Mouse (Mus musculus): ENCODE data around the gene Scgb1b20. TPM values are rescaled to one million over a fixed set of nuclear protein-coding genes. Genes with fewer than 3 reads are reported as not detected.
"Not testable (repeated sequence)": the region's sequence is repeated elsewhere in the genome, so short reads cannot be mapped to it uniquely, and the experiment has no call there.

Scgb1b20 gene
- polyA plus RNA-seq (2014; fragmentation: Nextera tagmentation; extraction: Ambion mirVana), result not detected in 2 replicates

GRCm38 (mm10) chr7:33372934-33373333, at the start of gene Scgb1b20:
TSS of gene Scgb1b20 (plus strand) at chr7:33373234.
- not testable (repeated sequence) for H3K4me3 ChIP-seq (ENCODE audit: control insufficient read depth in 1 of 2, insufficient read depth in 1 of 2, low read depth in 1 of 2, low read length in 2 of 2); H3K27ac ChIP-seq (replicated peaks in 1 of 2; ENCODE audit: control insufficient read depth in 1 of 2, insufficient read depth in 1 of 2, low read depth in 2 of 2, low read length in 2 of 2); H3K4me2 ChIP-seq (ENCODE audit: low read length); H3K4me1 ChIP-seq (ENCODE audit: control insufficient read depth in 2 of 2, insufficient read depth in 2 of 2, low read length in 2 of 2); H3K9me3 ChIP-seq (ENCODE audit: control insufficient read depth, low read length); H3K27me3 ChIP-seq (ENCODE audit: control insufficient read depth, insufficient read depth, low read length); H3K9ac ChIP-seq (ENCODE audit: low read length); ATAC-seq (ENCODE audit: insufficient number of reproducible peaks, insufficient read depth, low FRiP score, low read depth); H3K36me3 ChIP-seq (ENCODE audit: control insufficient read depth, insufficient read depth, low read length)
- WGBS, result 75% methylated on average over 4 of the region's 4 CpGs

DNA sequence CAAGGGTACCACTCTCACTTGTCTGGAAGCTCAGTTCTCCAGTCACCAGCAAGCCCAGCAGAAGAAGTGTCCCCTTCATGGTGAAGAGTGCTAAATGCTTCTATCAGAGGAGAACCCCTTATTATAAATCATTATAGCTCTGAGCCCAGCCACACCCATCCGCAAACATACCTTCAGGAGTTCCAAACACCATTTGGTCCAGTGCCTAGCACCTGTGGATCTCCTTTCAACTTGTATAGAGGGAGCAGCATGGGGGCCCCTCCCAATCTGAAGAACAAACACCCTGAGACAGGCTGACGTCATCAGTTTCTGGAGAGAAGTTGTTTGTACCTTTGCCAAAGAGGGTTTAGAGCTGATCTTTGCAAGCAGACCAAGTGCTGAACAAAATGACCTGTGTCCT, 6.8 kb upstream of the Scgb1b20 start, which contains the start of gene Scgb2b20:
Scgb2b20 (minus strand) TSS at position 101 of the 400 bp plus-strand sequence.
- H3K27me3 ChIP-seq (ENCODE audit: control insufficient read depth, insufficient read depth, low read length); H3K27ac ChIP-seq (replicated peaks in 1 of 2; ENCODE audit: control insufficient read depth in 1 of 2, insufficient read depth in 1 of 2, low read depth in 2 of 2, low read length in 2 of 2); H3K9ac ChIP-seq (ENCODE audit: low read length); H3K36me3 ChIP-seq (ENCODE audit: control insufficient read depth, insufficient read depth, low read length); H3K9me3 ChIP-seq (ENCODE audit: control insufficient read depth, low read length); H3K4me2 ChIP-seq (ENCODE audit: low read length); ATAC-seq (ENCODE audit: insufficient number of reproducible peaks, insufficient read depth, low FRiP score, low read depth); H3K4me3 ChIP-seq (ENCODE audit: control insufficient read depth in 1 of 2, insufficient read depth in 1 of 2, low read depth in 1 of 2, low read length in 2 of 2); H3K4me1 ChIP-seq (ENCODE audit: control insufficient read depth in 2 of 2, insufficient read depth in 2 of 2, low read length in 2 of 2): not testable (repeated sequence)
- 63% methylated on average over 2 of the region's 2 CpGs for WGBS

DNA sequence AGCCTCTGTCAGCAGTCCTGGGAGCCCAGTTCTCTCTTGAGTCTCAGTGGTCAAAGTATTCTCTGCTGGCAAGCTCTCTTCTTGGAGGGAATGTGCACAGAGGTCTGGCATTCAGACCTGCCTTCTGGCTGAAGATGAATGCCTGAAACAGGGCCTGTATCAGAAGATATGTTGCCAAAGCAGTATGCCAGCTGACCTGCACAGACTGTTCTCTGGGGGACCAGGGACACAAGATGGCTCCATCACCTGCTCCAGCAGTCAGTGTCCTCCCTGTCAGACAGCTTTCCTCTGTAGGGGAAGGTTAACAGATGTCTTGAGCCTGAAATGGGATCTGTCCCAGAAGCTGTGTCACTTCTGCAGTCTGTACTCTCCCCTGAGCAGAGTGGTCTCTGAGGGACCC, 26.7 kb downstream of the Scgb1b20 start:
- not testable (repeated sequence) for H3K4me1 ChIP-seq (ENCODE audit: control insufficient read depth in 2 of 2, insufficient read depth in 2 of 2, low read length in 2 of 2); H3K27ac ChIP-seq (replicated peaks in 1 of 2; ENCODE audit: control insufficient read depth in 1 of 2, insufficient read depth in 1 of 2, low read depth in 2 of 2, low read length in 2 of 2); H3K4me2 ChIP-seq (ENCODE audit: low read length); ATAC-seq (ENCODE audit: insufficient number of reproducible peaks, insufficient read depth, low FRiP score, low read depth); H3K27me3 ChIP-seq (ENCODE audit: control insufficient read depth, insufficient read depth, low read length); H3K4me3 ChIP-seq (ENCODE audit: control insufficient read depth in 1 of 2, insufficient read depth in 1 of 2, low read depth in 1 of 2, low read length in 2 of 2); H3K36me3 ChIP-seq (ENCODE audit: control insufficient read depth, insufficient read depth, low read length); H3K9me3 ChIP-seq (ENCODE audit: control insufficient read depth, low read length); H3K9ac ChIP-seq (ENCODE audit: low read length)

GRCm38 (mm10) chr7:33401650-33402049, 28.6 kb downstream of the Scgb1b20 start:
- 68% methylated on average over 1 of the region's 1 CpGs for WGBS
- ATAC-seq (ENCODE audit: insufficient number of reproducible peaks, insufficient read depth, low FRiP score, low read depth), result no peak
- Histone ChIP-seq H3K9ac (ENCODE audit: low read length) (no peak overlapping the region), H3K4me1 (ENCODE audit: control insufficient read depth in 2 of 2, insufficient read depth in 2 of 2, low read length in 2 of 2) (no peaks in the 10 kb centered on the region), H3K4me3 (ENCODE audit: control insufficient read depth in 1 of 2, insufficient read depth in 1 of 2, low read depth in 1 of 2, low read length in 2 of 2) (no peak overlapping the region), H3K4me2 (ENCODE audit: low read length) (no peak overlapping the region), H3K27ac (replicated peaks in 1 of 2; ENCODE audit: control insufficient read depth in 1 of 2, insufficient read depth in 1 of 2, low read depth in 2 of 2, low read length in 2 of 2) (no peak overlapping the region), H3K36me3 (ENCODE audit: control insufficient read depth, insufficient read depth, low read length) (no peaks in the 10 kb centered on the region), H3K27me3 (ENCODE audit: control insufficient read depth, insufficient read depth, low read length) (no peaks in the 10 kb centered on the region), H3K9me3 (ENCODE audit: control insufficient read depth, low read length) (0 out of 2 replicates have a peak, but pooled peaks cover 2% of the 10 kb centered on the region)

DNA sequence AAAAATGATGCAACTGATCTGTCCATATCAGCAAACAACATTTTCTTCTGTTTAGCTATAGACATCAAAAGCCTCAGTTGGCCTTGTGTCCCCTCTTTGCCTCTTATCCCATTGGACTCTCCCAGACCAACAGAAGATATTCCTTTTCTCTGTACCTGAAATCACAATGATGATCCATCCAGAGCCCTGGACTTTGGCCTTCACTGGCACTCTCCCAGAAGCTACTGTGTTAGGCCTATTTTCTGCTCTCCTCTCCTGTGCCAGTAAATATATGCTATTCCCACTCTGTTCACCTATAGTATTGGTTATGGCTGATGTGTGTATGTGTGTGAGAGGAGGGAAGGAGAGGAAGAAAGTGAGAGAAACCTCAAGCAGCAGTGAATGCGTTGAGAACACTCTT, 36.6 kb downstream of the Scgb1b20 start:
- 17% methylated on average over 1 of the region's 1 CpGs for WGBS
- H3K9ac ChIP-seq (ENCODE audit: low read length); H3K4me3 ChIP-seq (ENCODE audit: control insufficient read depth in 1 of 2, insufficient read depth in 1 of 2, low read depth in 1 of 2, low read length in 2 of 2); ATAC-seq (ENCODE audit: insufficient number of reproducible peaks, insufficient read depth, low FRiP score, low read depth); H3K9me3 ChIP-seq (ENCODE audit: control insufficient read depth, low read length); H3K27me3 ChIP-seq (ENCODE audit: control insufficient read depth, insufficient read depth, low read length); H3K4me2 ChIP-seq (ENCODE audit: low read length); H3K36me3 ChIP-seq (ENCODE audit: control insufficient read depth, insufficient read depth, low read length); H3K4me1 ChIP-seq (ENCODE audit: control insufficient read depth in 2 of 2, insufficient read depth in 2 of 2, low read length in 2 of 2); H3K27ac ChIP-seq (replicated peaks in 1 of 2; ENCODE audit: control insufficient read depth in 1 of 2, insufficient read depth in 1 of 2, low read depth in 2 of 2, low read length in 2 of 2): not testable (repeated sequence)

Other genes with a start within 250 kb of the Scgb1b20 start
- gene Scgb2b18, start 199.4 kb upstream of the Scgb1b20 start, polyA plus RNA-seq (2014; fragmentation: Nextera tagmentation; extraction: Ambion mirVana), result not detected in 2 replicates
- gene Scgb1b18, start 187.7 kb upstream of the Scgb1b20 start, polyA plus RNA-seq (2014; fragmentation: Nextera tagmentation; extraction: Ambion mirVana), result not detected in 2 replicates
- gene Scgb2b19, start 92.9 kb upstream of the Scgb1b20 start, polyA plus RNA-seq (2014; fragmentation: Nextera tagmentation; extraction: Ambion mirVana), result not detected in 2 replicates
- not detected in 2 replicates for gene Scgb1b19, start 85.9 kb upstream of the Scgb1b20 start, polyA plus RNA-seq (2014; fragmentation: Nextera tagmentation; extraction: Ambion mirVana)
- not detected in 2 replicates for gene Scgb2b20, start 6.9 kb upstream of the Scgb1b20 start, polyA plus RNA-seq (2014; fragmentation: Nextera tagmentation; extraction: Ambion mirVana)
- not detected in 2 replicates for gene Scgb2b21, start 147.2 kb downstream of the Scgb1b20 start, polyA plus RNA-seq (2014; fragmentation: Nextera tagmentation; extraction: Ambion mirVana)